Comparison of ENCODE assay signal across 8 mouse cellular contexts in the genomic region with DNA sequence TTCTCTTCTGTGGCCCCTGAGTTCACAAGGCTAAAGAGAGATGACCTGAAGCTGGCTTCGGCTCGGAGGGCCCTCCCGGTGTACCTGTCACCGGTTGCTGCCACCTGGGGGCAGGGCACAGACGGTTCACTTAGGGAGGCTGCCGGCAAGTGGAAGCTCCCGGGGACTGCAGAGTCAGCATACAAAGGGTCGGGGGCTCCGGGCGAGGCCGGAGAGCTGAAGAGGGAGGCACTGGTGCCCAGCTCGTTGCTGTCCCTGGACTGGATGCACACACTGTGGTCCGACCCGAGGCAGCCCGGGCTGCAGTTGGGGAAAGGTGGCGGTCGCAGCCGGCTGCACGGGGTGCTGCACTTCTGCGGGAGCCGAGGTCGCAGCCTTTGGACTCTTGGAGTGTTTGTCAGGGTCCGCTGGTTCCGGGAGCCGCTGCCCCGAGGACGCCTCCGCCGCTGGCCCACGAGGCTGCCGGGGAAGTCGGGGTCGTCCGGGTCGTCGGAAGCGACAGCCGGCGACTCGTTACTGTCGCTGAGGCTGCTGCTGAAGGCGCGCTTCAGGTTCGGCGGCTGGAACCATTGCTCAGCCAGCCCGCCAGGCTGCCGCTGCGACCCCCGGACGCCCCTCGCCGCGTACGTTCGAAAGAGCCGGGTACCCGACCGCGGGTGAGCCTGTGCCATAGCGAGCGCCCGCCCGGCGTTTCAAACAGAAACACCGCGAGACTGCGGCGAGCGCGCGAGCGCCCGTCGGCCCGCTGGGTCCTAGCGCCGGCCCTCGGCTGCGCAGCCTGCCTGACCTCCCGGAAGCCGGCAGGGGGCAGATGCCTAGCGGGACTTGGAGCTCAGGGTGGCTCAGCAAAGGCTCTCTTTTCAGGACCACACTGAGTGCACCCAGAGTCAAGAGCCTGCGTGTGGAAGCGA. TPM values are rescaled to one million over a fixed set of nuclear protein-coding genes. Genes with fewer than 3 reads are reported as not detected.
DNase-seq lines count a peak whose midpoint lies in the region; ATAC-seq lines count a peak whose summit lies in the region.

A gene (minus strand): TSS at position 704 of the 911 bp plus-strand sequence.

- DNase-seq in NIH3T3 (ENCODE audit: low read depth), result peak; percentile 96
- DNase-seq in cerebellum, postnatal 10 days, result peak; percentile 96
- DNase-seq in frontal cortex, postnatal 14 days (ENCODE audit: low spot score in 2 of 2), result peak; percentile 74 to 82
- peak; percentile 92 for DNase-seq in hindbrain, embryonic 14.5 days (ENCODE audit: low spot score)
- DNase-seq in layer of hippocampus, postnatal 36 days, result peak; percentile 88 to 89
- peak; percentile 94 for DNase-seq in lung, postnatal 36 days
- DNase-seq in retina, postnatal 1 day, result peak; percentile 94
- peak; percentile 83 to 91 for DNase-seq in urinary bladder, adult 18-20 months (ENCODE audit: low spot score in 2 of 2)

- ATAC-seq in hindbrain, embryonic 14.5 days (ENCODE audit: low FRiP score), result peak; percentile 95

- peaks cover 6% of the 10 kb centered on the region for H3K4me1 ChIP-seq in hindbrain, embryonic 14.5 days (replicated peaks; ENCODE audit: control insufficient read depth, insufficient read depth, low read length)

- H3K36me3 ChIP-seq in hindbrain, embryonic 14.5 days (replicated peaks; ENCODE audit: control insufficient read depth, insufficient read depth), result no peaks in the 10 kb centered on the region

- H3K4me3 ChIP-seq in hindbrain, embryonic 14.5 days (replicated peaks; ENCODE audit: low read length), result peak within 1 kb of the TSS; percentile 78

- H3K27me3 ChIP-seq in hindbrain, embryonic 14.5 days (ENCODE audit: control insufficient read depth, insufficient read depth, low read length), result no peaks in the 10 kb centered on the region

- WGBS in hindbrain, embryonic 14.5 days, result under 1% methylated on average over 84 of the region's 84 CpGs

- peak within 1 kb of the TSS; percentile 68 for H3K9ac ChIP-seq in hindbrain, embryonic 14.5 days

- H3K27ac ChIP-seq in hindbrain, embryonic 14.5 days, result no peak within 1 kb of the TSS

- H3K4me2 ChIP-seq in hindbrain, embryonic 14.5 days (replicated peaks), result peak within 1 kb of the TSS; percentile 88

- H3K9me3 ChIP-seq in hindbrain, embryonic 14.5 days (ENCODE audit: control insufficient read depth, low read length), result no peaks in the 10 kb centered on the region

RNA-seq across cellular contexts. Expression of the gene that starts here (rescaled TPM):
- polyA plus RNA-seq in hindbrain, embryonic 14.5 days (2014; fragmentation: Nextera tagmentation; extraction: Ambion mirVana), result 2.4 and 3.2 TPM in 2 replicates
- under 1 TPM; 0.23 to 0.32 TPM for total RNA-seq in layer of hippocampus, postnatal 36 days (2021)

Comparison
In these comparisons a context has a peak if more than half of its experiments do, and no peak if none do; other contexts are left out.
1. Peak in DNase-seq in layer of hippocampus, postnatal 36 days; RNA of the gene not detected or under 1 TPM.